Mouse (Mus musculus) bone marrow, adult 2 months (tissue): Measurements from ENCODE around the gene Prorsd1.

Experiments used
- CTCF ChIP-seq: fragments of 200-500 bp; IDR thresholded peaks from 2 replicates; pipeline ENCODE4 v1.5.1; 2011; ENCODE audit warnings: low read length, control low read depth; ENCODE audit not compliant: control insufficient read depth, insufficient read depth
- POLR2A ChIP-seq: fragments of 200-500 bp; IDR thresholded peaks from 2 replicates; pipeline ENCODE4 v1.6.1; 2011; ENCODE audit warnings: low read depth, mild to moderate bottlenecking, control low read depth, low read length, borderline replicate concordance; ENCODE audit not compliant: control insufficient read depth

DNA sequence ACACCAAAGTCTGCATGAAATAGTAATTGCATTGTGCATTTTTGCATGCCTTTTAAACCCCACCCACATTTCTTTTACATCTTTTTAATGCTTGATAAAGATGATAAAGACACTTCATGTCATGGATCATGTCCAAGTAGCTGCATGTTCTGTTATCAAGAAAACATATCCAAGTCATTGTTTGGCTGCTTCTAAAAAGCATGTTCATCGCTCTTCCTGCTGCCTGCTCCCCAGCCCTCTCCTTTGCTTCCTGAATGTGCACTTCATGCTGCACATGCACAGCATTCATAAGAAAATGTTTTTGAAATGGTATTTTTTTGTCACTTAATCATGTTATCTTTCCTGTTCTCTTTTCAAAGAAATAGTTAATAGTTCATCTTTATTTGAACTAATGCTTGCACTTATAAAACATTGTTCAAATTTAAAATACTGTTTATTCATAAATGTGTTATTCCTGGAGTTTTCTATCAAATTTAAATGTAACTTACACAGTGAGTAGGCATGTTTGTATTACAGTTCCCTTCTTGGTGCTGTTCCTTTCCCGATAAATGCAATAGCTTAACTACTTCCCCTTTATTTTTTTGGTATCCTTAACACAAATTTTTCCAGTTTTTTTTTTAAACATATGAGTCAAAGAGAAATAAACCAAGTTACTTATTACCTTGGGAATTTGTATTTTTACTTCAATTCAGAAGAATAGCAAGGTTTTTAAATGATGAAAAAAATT lies 9.8 kb downstream of the Prorsd1 start:
- TF ChIP-seq CTCF (no peak), POLR2A (no peak)
